Mouse (Mus musculus): ENCODE data around the gene Vps35l. TPM values are rescaled to one million over a fixed set of nuclear protein-coding genes. Genes with fewer than 3 reads are reported as not detected.

The Vps35l gene
- total RNA-seq, 1 experiment from 2014 or later: 76.6 TPM

- no peak for DNase-seq
Measured at GRCm38 (mm10) chr7:118821356-118821755, 81.3 kb downstream of the Vps35l start.

- no peak for DNase-seq
Measured at GRCm38 (mm10) chr7:118821887-118822556, 82.0 kb downstream of the Vps35l start.

GRCm38 (mm10) chr7:118824451-118824850 is 84.4 kb downstream of the Vps35l start:
- no peak for DNase-seq

- peak; percentile 40 for DNase-seq
Measured at GRCm38 (mm10) chr7:118827975-118828416, 88.0 kb downstream of the Vps35l start.

GRCm38 (mm10) chr7:118837901-118838300 is 97.9 kb downstream of the Vps35l start:
- DNase-seq: no peak

- DNase-seq: no peak
Measured at GRCm38 (mm10) chr7:118841030-118841745, 101.2 kb downstream of the Vps35l start.

- peak; percentile 27 for DNase-seq
Measured at GRCm38 (mm10) chr7:118841796-118842195, 101.8 kb downstream of the Vps35l start.

GRCm38 (mm10) chr7:118842938-118843337 is 102.9 kb downstream of the Vps35l start:
- no peak for DNase-seq

- no peak for DNase-seq
Measured at GRCm38 (mm10) chr7:118845141-118845540, 105.1 kb downstream of the Vps35l start.

GRCm38 (mm10) chr7:118846329-118846728 is 106.3 kb downstream of the Vps35l start:
- DNase-seq: no peak

GRCm38 (mm10) chr7:118848796-118849195 is 108.8 kb downstream of the Vps35l start:
- peak; percentile 54 for DNase-seq

- DNase-seq: no peak
Measured at GRCm38 (mm10) chr7:118849543-118850250, 109.7 kb downstream of the Vps35l start.

- DNase-seq: peak; percentile 71
Measured at GRCm38 (mm10) chr7:118850676-118851290, 110.8 kb downstream of the Vps35l start.

GRCm38 (mm10) chr7:118851571-118851970 is 111.5 kb downstream of the Vps35l start:
- peak; percentile 23 for DNase-seq

GRCm38 (mm10) chr7:118852611-118853010 is 112.6 kb downstream of the Vps35l start:
- DNase-seq: no peak

GRCm38 (mm10) chr7:118854606-118855005 is 114.6 kb downstream of the Vps35l start:
- DNase-seq: no peak

- peak; percentile 95 for DNase-seq
Measured at GRCm38 (mm10) chr7:118855171-118855876, 115.3 kb downstream of the Vps35l start, which contains the start of gene Iqck. TSS of gene Iqck (plus strand) at chr7:118855752.

GRCm38 (mm10) chr7:118855877-118856304 is 115.9 kb downstream of the Vps35l start, which contains the start of gene Knop1:
TSS of gene Knop1 (minus strand) at chr7:118856254.
- DNase-seq: peak; percentile 65

- DNase-seq: no peak
Measured at GRCm38 (mm10) chr7:118858640-118859039, 118.6 kb downstream of the Vps35l start.

- DNase-seq: no peak
Measured at GRCm38 (mm10) chr7:118865362-118865761, 125.3 kb downstream of the Vps35l start.

- no peak for DNase-seq
Measured at GRCm38 (mm10) chr7:118879466-118880029, 139.5 kb downstream of the Vps35l start.

Measured in adrenal gland, postnatal 25 days (tissue).